Mouse (Mus musculus) forebrain, embryonic 10.5 days (tissue): ENCODE measurements around the gene Arl5c. TPM values are rescaled to one million over a fixed set of nuclear protein-coding genes. Genes with fewer than 3 reads are reported as not detected.
"Not testable (repeated sequence)": the region's sequence is repeated elsewhere in the genome, so short reads cannot be mapped to it uniquely, and the experiment has no call there.

Experiments used
- DNase-seq: peaks from one replicate; pipeline ENCODE4 v3.0.0-alpha.2; 2017; ENCODE audit warnings: low spot score; ENCODE audit errors: extremely low spot score
- H3K27ac ChIP-seq: fragments of 300-500 bp; sonication (generic); 2 replicates; pipeline ENCODE4 v1.5.1; 2016; ENCODE audit warnings: mild to moderate bottlenecking
- H3K27me3 ChIP-seq: fragments of 300-500 bp; sonication (generic); 2 replicates; pipeline ENCODE4 v1.6.1; 2016; ENCODE audit warnings: mild to moderate bottlenecking; ENCODE audit not compliant: poor library complexity, severe bottlenecking
- H3K36me3 ChIP-seq: fragments of 300-500 bp; sonication (generic); replicated peaks from 2 replicates; pipeline ENCODE4 v1.6.1; 2016; ENCODE audit warnings: mild to moderate bottlenecking, moderate library complexity
- H3K4me1 ChIP-seq: fragments of 300-500 bp; sonication (generic); 2 replicates; pipeline ENCODE4 v1.6.1; 2016
- H3K4me3 ChIP-seq: fragments of 300-500 bp; sonication (generic); 2 replicates; pipeline ENCODE4 v1.5.1; 2016; ENCODE audit warnings: mild to moderate bottlenecking, moderate library complexity
- H3K9me3 ChIP-seq: fragments of 300-500 bp; sonication (generic); 2 replicates; pipeline ENCODE4 v1.6.1; 2016; ENCODE audit warnings: mild to moderate bottlenecking, moderate library complexity
- WGBS: fragments of 180-500 bp; shearing (Covaris S2); methylation state at CpG from one replicate; pipeline ENCODE4 v1.1.7; 2016; 5-methylcytosine and 5-hydroxymethylcytosine counted together
- microRNA-seq: library from miRNA; unstranded; fragments of <30 nt; microRNA quantifications from one replicate; pipeline ENCODE4, GENCODE M21; 2017
- polyA plus RNA-seq: library from polyadenylated mRNA; unstranded; fragments of >200 nt; fragmentation: Nextera tagmentation; extraction: Ambion mirVana; gene quantifications from 2 replicates; pipeline ENCODE4 v1.2.1, GENCODE M21; 2016

Gene Arl5c
- polyA plus RNA-seq, 1 experiment from 2014 or later: 15.2 TPM

DNA sequence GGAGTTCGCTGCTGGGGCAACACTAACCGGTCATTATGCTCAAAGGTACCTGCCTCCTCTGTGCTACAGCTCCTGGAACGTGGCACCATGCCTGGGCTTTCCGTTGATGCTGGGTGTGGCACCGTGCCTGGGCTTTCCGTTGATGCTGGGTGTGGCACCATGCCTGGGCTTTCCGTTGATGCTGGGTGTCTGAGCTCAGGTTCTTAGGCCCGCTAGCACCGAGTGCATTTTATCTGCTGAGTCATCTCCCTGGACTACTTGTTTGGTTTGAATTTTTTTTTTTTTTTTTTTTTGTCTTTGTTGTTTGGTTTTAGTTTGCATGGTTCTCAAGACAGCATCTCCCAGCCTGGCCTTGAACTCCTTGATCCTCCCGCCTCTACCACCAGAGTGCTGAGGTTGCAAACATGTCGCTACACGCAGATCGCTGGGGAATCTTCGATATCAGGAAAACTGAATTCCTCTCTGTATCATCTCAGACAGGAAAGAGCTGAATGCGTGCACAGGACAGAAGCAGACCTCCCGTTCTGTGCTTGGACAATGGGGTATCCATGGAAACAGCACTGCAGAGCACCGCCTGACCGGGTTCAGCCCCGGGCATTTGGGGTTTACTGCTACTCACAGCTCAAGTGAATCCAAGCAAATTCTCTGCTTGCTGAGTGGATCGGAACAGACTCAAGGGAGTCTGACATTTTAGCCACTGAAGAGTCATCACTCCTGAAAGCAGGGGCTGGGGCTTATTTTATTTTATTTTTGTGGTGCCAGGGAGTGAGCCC, 46.1 kb downstream of the Arl5c start:
- Histone ChIP-seq H3K27ac (peak overlapping the region; percentile 83), H3K27me3 (no peaks in the 10 kb centered on the region), H3K4me3 (peak overlapping the region; percentile 28), H3K9me3 (no peaks in the 10 kb centered on the region), H3K36me3 (no peaks in the 10 kb centered on the region), H3K4me1 (peaks cover 31% of the 10 kb centered on the region)
- WGBS: 50% methylated on average over 20 of the region's 20 CpGs
- DNase-seq: peak; percentile 71

DNA sequence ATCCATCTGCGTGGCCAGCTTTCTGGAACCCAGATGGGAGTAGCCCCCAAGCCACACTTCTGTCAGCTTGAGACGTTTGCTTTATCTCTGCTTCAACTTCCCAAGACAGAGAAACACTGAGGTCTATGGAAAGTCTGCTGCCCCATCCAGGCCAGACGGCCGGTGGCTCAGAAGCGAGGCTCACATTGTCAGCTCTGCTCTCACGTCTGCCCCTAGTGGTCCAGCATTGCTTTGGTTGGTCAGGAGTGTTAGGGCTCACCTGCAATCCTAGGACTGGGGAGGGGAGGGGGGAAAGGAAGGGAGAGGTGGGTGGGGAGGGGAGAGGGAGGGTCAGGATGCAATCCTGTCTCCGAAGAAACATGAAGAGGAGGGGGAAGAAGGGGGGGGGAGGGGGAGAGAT, 48.6 kb downstream of the Arl5c start:
- H3K4me3 ChIP-seq: no peak overlapping the region
- H3K4me1 ChIP-seq: peaks cover 31% of the 10 kb centered on the region
- H3K36me3 ChIP-seq: no peaks in the 10 kb centered on the region
- 12% methylated on average over 7 of the region's 7 CpGs for WGBS
- no peaks in the 10 kb centered on the region for H3K9me3 ChIP-seq
- no peak overlapping the region for H3K27ac ChIP-seq
- DNase-seq: peak; percentile 58
- no peaks in the 10 kb centered on the region for H3K27me3 ChIP-seq

DNA sequence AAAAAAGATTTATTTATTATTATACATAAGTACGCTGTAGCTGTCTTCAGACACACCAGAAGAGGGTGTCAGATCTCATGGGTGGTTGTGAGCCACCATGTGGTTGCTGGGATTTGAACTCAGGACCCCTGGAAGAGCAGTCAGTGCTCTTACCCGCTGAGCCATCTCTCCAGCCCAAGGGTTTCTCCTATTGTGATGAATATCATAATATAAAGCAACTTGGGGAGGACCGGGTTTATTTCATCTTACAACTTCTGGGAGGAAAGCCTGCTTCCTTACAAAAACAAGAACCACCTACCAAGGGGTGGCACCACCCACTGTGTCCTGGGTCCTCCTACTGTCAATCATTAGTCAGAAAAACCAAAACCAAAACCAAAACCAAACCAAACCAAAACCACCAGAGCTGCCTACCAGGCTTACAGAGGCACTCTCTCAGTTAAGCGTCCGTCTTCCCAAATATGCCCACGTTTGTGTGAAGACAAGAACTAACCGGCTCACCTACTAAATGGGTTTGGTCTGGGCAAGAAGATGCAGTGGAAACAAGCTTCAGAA, 50.2 kb downstream of the Arl5c start:
- H3K27me3 ChIP-seq, DNase-seq, H3K4me3 ChIP-seq, H3K36me3 ChIP-seq, H3K27ac ChIP-seq, H3K9me3 ChIP-seq: not testable (repeated sequence)
- H3K4me1 ChIP-seq: peaks cover 29% of the 10 kb centered on the region
- 94% methylated on average over 7 of the region's 7 CpGs for WGBS

DNA sequence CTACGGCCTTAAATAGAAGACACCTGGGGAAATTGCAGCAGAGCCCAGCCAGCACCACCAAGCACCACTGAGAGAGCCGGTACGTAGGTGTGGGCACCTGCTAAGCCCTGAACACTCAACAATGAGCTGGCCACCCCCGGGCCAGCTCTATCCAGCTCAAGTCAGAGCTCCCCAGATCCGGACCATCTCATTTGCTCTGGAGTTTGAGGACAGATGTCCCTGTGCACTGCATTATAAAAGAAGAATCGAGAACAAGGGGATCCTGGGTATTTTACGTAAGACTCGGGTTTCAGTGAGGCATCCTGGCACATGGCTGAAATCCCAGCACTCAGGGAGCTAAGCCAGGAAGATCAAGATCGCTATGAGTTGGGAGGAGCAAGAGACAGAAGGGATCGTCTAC, 51.0 kb downstream of the Arl5c start:
- Histone ChIP-seq H3K4me1 (peaks cover 21% of the 10 kb centered on the region), H3K27ac (no peak overlapping the region), H3K9me3 (no peaks in the 10 kb centered on the region), H3K36me3 (no peaks in the 10 kb centered on the region), H3K27me3 (no peaks in the 10 kb centered on the region), H3K4me3 (no peak overlapping the region)
- DNase-seq: no peak
- WGBS: 89% methylated on average over 10 of the region's 10 CpGs

DNA sequence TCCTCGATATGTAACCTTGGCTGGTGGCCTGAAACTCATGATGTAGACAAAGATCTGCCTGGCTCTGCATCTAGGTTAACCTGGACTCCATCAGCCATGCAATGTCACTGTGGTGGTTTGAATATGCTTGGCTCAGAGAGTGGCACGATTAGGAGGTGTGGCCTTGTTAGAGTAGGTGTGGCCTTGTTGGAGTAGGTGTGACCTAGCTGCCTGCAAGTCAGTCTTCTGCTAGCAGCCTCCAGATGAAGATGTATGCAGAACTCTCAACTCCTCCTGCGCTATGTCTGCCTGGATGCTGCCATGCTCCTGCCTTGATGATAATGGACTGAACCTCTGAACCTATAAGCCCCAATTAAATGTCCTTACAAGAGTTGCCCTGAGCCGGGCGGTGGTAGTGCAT, 52.7 kb downstream of the Arl5c start:
- H3K9me3 ChIP-seq: no peaks in the 10 kb centered on the region
- DNase-seq: no peak
- peaks cover 11% of the 10 kb centered on the region; the same call in 1 of the 2 replicates for H3K4me1 ChIP-seq

DNA sequence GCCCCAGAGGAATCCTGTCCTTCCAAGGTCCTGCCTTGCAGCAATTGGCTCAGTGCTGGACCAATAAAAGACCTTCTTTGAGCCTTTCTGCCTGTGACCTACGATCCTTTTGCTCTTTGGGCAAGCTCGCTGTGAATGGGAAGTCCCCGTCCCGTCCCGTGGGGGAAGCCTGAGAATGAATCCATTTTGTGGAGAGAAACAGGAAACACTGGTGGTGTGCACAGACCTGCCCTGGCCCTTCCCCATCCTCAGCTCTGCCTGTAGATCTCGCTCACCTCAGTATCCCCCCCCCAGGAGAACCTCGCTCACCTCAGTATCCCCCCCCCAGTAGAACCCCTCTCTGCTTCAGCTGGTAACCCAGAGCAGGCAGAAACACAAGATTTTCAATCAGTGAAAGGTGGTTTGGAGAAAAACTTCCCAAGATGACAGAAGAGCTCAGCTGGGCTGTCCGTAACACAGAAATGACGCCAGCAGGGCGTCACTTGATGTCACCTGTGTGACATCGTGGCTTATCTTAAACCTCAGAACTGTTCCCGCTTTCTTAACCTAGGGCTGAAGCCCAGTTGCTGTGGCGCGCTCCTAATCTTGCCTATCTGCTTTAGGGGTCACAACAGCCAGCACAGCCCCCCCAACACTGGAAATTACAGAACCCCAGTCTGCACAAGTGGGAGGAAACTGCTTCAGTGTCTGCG, 53.4 kb downstream of the Arl5c start:
- DNase-seq: no peak
- Histone ChIP-seq H3K9me3 (no peaks in the 10 kb centered on the region), H3K4me3 (no peak overlapping the region), H3K27ac (no peak overlapping the region), H3K4me1 (peaks cover 10% of the 10 kb centered on the region; the same call in 1 of the 2 replicates), H3K36me3 (no peaks in the 10 kb centered on the region), H3K27me3 (no peaks in the 10 kb centered on the region)
- WGBS: 88% methylated on average over 15 of the region's 15 CpGs

More for the DNA sequence above, 52.7 kb downstream of the Arl5c start:
- Histone ChIP-seq H3K27me3 (no peaks in the 10 kb centered on the region), H3K27ac (no peak overlapping the region), H3K36me3 (no peaks in the 10 kb centered on the region), H3K4me3 (no peak overlapping the region)
- 82% methylated on average over 5 of the region's 5 CpGs for WGBS

Small RNA genes within 50 kb of the gene (microRNA-seq; reads per million reads assigned to microRNA genes)
- gene Gm22461 (not detected), gene Gm27597 (not detected)

Other genes starting within 250 kb of the Arl5c start
- gene Cwc25, start 229.6 kb downstream of the Arl5c start, polyA plus RNA-seq: 20.3 and 22.0 TPM in 2 replicates
- 0.73 TPM in 1 of 2 replicates, not detected in the other for gene 1700001P01Rik, start 220.3 kb downstream of the Arl5c start, polyA plus RNA-seq
- gene Rpl23, start 213.7 kb downstream of the Arl5c start, polyA plus RNA-seq: 449 and 492 TPM in 2 replicates
- gene Lasp1, start 197.2 kb downstream of the Arl5c start, polyA plus RNA-seq: 85.5 and 87.3 TPM in 2 replicates
- 13.3 and 15.9 TPM in 2 replicates for gene B230217C12Rik, start 155.4 kb downstream of the Arl5c start, polyA plus RNA-seq
- gene Fbxo47, start 112.0 kb downstream of the Arl5c start, polyA plus RNA-seq: 0.64 and 0.91 TPM in 2 replicates
- 0.11 and 0.16 TPM in 2 replicates for gene Plxdc1, start 9.7 kb downstream of the Arl5c start, polyA plus RNA-seq
- gene Cacnb1, start 26.9 kb upstream of the Arl5c start, polyA plus RNA-seq: 5.3 and 6.0 TPM in 2 replicates
- 1,192 and 1,195 TPM in 2 replicates for gene Rpl19, start 30.5 kb upstream of the Arl5c start, polyA plus RNA-seq
- gene Stac2, start 57.3 kb upstream of the Arl5c start, polyA plus RNA-seq: 0.32 and 0.42 TPM in 2 replicates
- 16.9 and 18.3 TPM in 2 replicates for gene Fbxl20, start 154.2 kb upstream of the Arl5c start, polyA plus RNA-seq
- gene Med1, start 197.1 kb upstream of the Arl5c start, polyA plus RNA-seq: 77.9 and 78.5 TPM in 2 replicates
- 12.7 and 13.0 TPM in 2 replicates for gene Cdk12, start 206.9 kb upstream of the Arl5c start, polyA plus RNA-seq